ENCODE assay signal across 9 mouse cellular contexts in the genomic region with DNA sequence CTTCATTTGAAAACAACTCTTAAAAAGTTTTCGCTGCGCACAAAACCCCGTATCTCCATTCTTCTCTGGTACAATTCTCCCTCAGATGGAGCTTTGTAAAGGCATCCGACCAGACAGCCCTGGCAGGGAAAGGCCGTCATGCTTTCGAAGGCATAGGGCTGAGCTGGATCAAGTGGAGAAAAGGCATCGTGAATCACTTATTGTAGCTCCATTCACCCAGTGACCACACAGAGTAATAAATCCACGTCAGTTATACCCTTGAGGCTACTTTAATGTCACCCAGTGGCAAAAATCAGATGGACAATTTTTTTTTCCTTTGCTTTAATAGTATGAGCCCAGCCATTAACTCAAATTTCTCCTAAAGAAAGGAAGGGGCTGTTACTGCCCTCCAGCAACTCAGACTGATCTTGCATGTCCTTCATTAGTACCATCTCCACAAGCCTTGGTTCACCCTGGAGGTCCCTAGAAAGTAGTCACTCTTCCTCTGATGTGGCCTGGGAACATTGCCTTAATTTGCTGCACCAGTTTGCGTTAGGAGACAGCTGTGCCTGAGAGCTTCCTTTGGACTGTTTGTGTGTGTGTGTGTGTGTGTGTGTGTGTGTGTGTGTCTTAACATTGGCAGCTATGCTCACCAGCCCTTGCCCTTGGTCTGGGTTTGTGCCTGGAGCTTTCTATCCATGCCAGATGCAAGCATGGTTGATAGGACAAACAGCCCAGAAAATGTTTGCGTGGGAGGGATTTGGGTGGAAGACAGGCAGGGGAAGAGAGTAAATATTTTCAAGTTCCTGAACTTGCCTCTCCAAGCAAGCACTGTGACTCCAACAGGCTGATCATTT.
DNase-seq lines count a peak whose midpoint lies in the region; ATAC-seq and TF ChIP-seq lines count a peak whose summit lies in the region.
"Had no signal": no experiment of that assay in that cellular context is flagged by ENCODE, and none has a peak within 500 bp of the region (broad histone marks: within the 10 kb centered on the region; RNA-seq: fewer than 3 reads in every experiment).

No protein-coding gene starts in this region.

- peaks cover 41% of the 10 kb centered on the region for H3K4me1 ChIP-seq in limb, embryonic 15.5 days
- H3K4me1 ChIP-seq in limb, embryonic 10.5 days = peaks cover 25% of the 10 kb centered on the region
- H3K4me1 ChIP-seq in hindbrain, embryonic 11.5 days (replicated peaks; ENCODE audit: control insufficient read depth, insufficient read depth, low read length) = peaks cover 7% of the 10 kb centered on the region; the same call in 1 of the 2 replicates

- H3K9me3 ChIP-seq in limb, embryonic 15.5 days = no peaks in the 10 kb centered on the region
- H3K9me3 ChIP-seq in limb, embryonic 10.5 days (replicated peaks) = no peaks in the 10 kb centered on the region
- no peaks in the 10 kb centered on the region for H3K9me3 ChIP-seq in hindbrain, embryonic 11.5 days (ENCODE audit: control insufficient read depth, low read length)

- 46% methylated on average over 10 of the region's 10 CpGs for WGBS in limb, embryonic 15.5 days
- 66% methylated on average over 10 of the region's 10 CpGs for WGBS in limb, embryonic 10.5 days
- 44% methylated on average over 10 of the region's 10 CpGs for WGBS in hindbrain, embryonic 11.5 days

- ATAC-seq in limb, embryonic 15.5 days (ENCODE audit: insufficient number of reproducible peaks, low FRiP score, low TSS enrichment, low read depth) = no peak
- ATAC-seq in hindbrain, embryonic 11.5 days (ENCODE audit: low FRiP score) = peak; percentile 31; the same call in 1 of the 2 replicates
- no peak for ATAC-seq in megakaryocyte progenitor cell, adult 5-6 weeks (replicated peaks; ENCODE audit: poor library complexity)

- H3K9ac ChIP-seq in limb, embryonic 15.5 days = no peak overlapping the region
- H3K9ac ChIP-seq in hindbrain, embryonic 11.5 days (ENCODE audit: low read depth, low read length) = no peak overlapping the region

- H3K27me3 ChIP-seq in limb, embryonic 15.5 days = no peaks in the 10 kb centered on the region
- H3K27me3 ChIP-seq in limb, embryonic 10.5 days (ENCODE audit: low read depth, poor library complexity, severe bottlenecking) = no peaks in the 10 kb centered on the region
- H3K27me3 ChIP-seq in hindbrain, embryonic 11.5 days (ENCODE audit: control insufficient read depth, insufficient read depth, low read length) = no peaks in the 10 kb centered on the region

- no peak overlapping the region for H3K4me3 ChIP-seq in limb, embryonic 15.5 days
- no peak overlapping the region for H3K4me3 ChIP-seq in limb, embryonic 10.5 days
- H3K4me3 ChIP-seq in hindbrain, embryonic 11.5 days (ENCODE audit: low read depth, low read length) = no peak overlapping the region
- H3K4me3 ChIP-seq in left cerebral cortex, adult 2 months = no peak overlapping the region
- H3K4me3 ChIP-seq: myocyte had no signal

- no peak for DNase-seq in limb, embryonic 10.5 days (ENCODE audit: low spot score)
- DNase-seq in cerebellum, postnatal 14 days = peak; percentile 62 to 64
- peak; percentile 41 for DNase-seq in hindbrain, embryonic 11.5 days (ENCODE audit: low spot score)
- peak; percentile 72 for DNase-seq in lung, postnatal 36 days
- DNase-seq in left cerebral cortex, adult 2 months (ENCODE audit: extremely low spot score in 1 of 2, low spot score in 2 of 2) = no peak
- no peak for DNase-seq in left cerebral cortex, adult 8-10 months (ENCODE audit: low spot score in 2 of 2)

- no peaks in the 10 kb centered on the region for H3K36me3 ChIP-seq in limb, embryonic 15.5 days
- H3K36me3 ChIP-seq in limb, embryonic 10.5 days = no peaks in the 10 kb centered on the region
- no peaks in the 10 kb centered on the region for H3K36me3 ChIP-seq in hindbrain, embryonic 11.5 days (ENCODE audit: control insufficient read depth, insufficient read depth, low read length)

- TF ChIP-seq CTCF in left cerebral cortex, adult 2 months (IDR thresholded peaks at IDR 0.05) = no peak

- no peak overlapping the region for H3K4me2 ChIP-seq in limb, embryonic 15.5 days
- H3K4me2 ChIP-seq in hindbrain, embryonic 11.5 days (replicated peaks; ENCODE audit: low read depth, low read length) = no peak overlapping the region

- H3K27ac ChIP-seq in limb, embryonic 15.5 days = peak overlapping the region; percentile 43; the same call in 1 of the 2 replicates
- no peak overlapping the region for H3K27ac ChIP-seq in limb, embryonic 10.5 days
- peak overlapping the region; percentile 58 for H3K27ac ChIP-seq in hindbrain, embryonic 11.5 days (ENCODE audit: low read depth, low read length)
- no peak overlapping the region for H3K27ac ChIP-seq in left cerebral cortex, adult 2 months

- intact Hi-C loops in left cerebral cortex, adult 2 months (cut with DNase I) = no loop called here

Comparison
In these comparisons a context has a peak if more than half of its experiments do, and no peak if none do; other contexts are left out.
1. H3K27ac ChIP-seq: peak in limb, embryonic 15.5 days (single experiment) and hindbrain, embryonic 11.5 days (single experiment); none in limb, embryonic 10.5 days (single experiment) and left cerebral cortex, adult 2 months (single experiment).
2. DNase-seq: peak in cerebellum, postnatal 14 days (2 of 2), hindbrain, embryonic 11.5 days (single experiment) and lung, postnatal 36 days (single experiment); none in limb, embryonic 10.5 days (single experiment), left cerebral cortex, adult 2 months (0 of 2) and left cerebral cortex, adult 8-10 months (0 of 2).